Mouse (Mus musculus): ENCODE data around the gene Adra1b.

Adra1b gene

DNA sequence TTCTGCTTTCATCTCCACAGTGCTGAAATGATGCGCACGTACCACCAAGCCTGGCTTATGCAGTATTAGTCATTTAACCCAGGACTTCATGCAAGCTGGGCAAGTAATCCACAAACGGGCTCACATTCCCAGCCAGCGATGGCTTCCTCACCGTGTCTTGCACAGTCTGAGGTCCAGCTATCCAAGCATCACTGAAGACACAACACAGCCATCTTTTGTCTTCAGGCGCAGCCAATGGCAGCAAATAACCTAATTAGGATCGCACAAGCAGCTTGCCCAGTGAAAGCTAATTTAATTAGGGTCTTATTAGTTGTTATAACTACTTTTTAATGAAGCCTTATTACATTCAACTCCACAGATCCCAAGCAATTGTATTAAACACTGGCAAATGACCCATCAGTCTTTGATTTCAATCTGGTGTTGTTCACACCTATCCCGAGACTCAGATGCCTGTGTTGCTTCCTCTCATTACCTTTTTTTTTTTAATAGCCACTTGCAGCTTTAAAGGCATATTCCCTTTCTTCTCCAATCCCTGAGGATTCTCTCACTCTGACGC is 83.6 kb downstream of the Adra1b start:
- no peak for DNase-seq

DNA sequence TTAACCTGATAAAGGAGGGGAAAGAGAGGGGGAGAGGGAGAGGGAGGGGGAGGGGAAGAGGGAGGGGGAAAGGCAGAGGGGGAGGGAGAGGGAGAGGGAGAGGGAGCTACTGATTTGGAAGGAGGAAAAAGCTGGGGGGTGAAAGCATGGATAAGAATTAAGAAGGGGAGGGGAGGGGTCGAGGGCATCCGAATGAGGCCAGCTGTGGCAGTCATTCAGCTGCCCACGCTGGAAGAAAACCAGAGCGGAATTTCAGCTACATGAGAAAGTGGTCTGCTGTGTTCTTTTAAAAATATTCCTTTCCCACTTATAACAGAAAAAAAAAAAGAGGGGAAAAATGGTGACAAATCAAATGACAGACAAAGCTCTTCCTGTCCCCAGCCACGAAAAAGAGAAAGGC is 88.5 kb downstream of the Adra1b start:
- no peak for DNase-seq

DNA sequence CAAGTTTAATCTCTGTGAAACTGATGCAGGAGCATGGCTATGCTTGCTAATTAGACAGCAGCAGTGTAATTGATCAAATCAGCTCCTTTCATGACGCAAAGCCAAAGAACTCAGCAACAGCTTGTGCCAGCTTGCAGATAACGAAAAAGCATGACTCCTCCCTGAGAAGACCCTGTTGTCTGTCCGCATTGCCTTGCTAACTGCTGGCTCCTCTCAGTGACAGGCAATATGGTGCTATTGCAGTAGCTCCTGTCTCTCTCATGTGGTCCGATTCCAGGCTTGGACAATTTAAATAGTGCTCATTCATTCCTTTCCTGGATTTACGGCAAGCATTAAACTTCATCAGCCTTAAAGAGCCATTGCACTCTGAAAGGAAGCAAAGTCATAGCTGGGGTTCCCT is 93.3 kb downstream of the Adra1b start:
- DNase-seq = no peak

DNA sequence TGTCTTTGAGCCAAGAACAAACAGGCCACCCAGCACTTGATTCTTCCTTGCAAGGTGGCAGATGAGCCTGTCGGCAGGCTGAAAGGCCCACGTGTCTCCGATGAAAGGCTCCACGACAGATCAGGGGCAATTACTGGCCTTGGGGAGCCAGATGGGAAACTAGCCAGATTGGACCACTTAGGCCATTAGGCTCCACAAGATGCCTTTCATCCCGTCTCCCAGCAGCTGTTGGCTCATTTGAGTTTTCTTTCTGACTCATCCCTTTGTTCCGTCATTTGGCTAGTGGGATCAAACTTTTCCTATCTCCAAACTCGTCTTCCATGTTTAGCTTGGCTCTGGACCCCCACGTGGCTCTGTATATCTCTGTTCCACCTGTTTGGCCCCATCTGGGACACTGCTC is 105.0 kb downstream of the Adra1b start:
- no peak for DNase-seq

DNA sequence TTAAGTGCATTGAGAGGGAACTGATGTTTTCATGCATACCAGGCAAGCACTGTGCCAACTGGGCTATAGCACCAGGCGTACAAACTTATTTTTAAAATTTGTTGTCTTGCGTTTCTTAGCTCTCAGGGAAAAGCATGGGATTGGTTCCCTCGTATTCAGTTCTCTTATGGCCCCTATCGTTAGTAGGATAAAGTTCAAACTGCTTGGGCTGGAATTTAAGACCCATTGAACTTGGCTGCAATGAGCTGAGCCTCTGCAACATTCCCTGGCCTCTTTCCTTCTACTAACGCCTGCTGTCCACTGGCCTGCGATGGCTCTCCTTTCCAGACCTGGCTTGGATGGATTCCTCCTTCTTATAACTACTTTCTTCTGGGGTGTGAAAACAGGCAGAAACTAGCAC is 110.6 kb downstream of the Adra1b start:
- DNase-seq = no peak

DNA sequence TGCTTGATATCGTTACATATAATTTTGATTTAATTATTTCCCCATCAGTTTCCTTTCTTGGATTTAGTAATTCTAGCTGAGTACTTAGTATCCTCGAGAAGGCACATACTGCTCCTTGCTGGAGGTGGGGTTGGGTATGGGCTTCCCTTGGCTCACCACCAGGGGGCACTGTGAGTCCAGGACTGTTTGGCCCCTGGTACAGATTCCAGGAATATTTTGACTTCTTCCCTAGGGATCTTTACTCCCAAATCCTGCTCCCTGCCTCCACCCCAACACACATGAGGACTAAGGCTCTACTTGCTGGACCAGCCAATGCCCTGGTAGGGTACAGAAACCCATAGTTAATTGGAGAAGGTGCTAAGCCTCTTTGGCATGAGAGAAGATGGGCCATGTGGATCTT is 117.2 kb downstream of the Adra1b start:
- peak; percentile 76 for DNase-seq

DNA sequence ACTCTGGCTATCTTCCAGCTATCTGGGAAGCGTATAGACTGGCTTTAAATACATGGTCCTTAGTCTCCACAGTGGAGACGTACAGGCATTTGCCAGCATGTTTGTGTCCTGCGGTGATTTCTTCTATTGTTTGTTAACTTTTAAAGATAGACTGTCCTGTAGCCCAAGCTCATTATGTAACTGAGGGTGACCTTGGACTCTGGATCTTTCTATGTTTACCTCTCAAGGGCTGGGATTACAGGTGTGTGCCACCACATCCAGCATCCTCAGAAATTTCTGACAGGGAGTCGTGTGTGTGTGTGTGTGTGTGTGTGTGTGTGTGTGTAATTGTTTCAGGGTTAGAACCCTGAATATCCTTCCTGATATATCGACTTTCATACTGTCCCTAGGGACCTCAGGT is 117.9 kb downstream of the Adra1b start:
- no peak for DNase-seq

DNA sequence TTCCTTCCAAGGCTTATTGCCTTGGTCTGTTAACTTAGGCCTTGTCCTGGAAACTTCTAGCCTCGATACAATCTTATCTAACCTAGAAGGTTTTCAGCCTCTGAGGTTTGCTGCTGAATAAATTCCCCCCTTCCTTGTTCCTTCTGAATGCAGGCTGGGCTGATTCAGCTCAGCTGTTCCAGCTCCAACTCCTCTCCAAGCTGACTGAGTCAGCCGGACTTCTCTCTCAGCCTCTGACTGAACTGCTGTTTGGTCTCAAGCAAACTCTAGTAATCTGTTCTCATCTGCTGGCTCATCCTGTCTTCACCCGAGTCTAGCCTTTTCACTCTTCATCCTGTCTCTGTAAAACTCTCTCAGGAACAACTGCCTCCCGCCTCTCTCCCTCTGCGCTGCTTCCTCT is 121.5 kb downstream of the Adra1b start:
- no peak for DNase-seq

DNA sequence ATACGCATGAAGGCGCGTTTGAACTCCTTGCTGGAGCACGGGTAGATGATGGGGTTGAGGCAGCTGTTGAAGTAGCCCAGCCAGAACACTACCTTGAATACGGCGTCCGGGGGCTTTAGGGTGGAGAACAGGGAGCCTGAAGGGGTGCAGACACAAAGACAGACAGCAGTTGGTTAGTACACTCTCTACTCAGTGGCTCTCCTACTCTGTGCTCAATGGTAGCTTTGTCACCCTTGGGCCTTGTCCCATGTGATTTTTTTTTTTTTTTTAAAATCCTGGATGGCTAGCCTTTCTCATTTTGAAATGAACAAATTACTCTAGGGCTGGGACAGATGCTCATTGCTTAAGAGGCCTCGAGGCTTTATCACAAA is 124.7 kb downstream of the Adra1b start:
- no peak for DNase-seq

DNA sequence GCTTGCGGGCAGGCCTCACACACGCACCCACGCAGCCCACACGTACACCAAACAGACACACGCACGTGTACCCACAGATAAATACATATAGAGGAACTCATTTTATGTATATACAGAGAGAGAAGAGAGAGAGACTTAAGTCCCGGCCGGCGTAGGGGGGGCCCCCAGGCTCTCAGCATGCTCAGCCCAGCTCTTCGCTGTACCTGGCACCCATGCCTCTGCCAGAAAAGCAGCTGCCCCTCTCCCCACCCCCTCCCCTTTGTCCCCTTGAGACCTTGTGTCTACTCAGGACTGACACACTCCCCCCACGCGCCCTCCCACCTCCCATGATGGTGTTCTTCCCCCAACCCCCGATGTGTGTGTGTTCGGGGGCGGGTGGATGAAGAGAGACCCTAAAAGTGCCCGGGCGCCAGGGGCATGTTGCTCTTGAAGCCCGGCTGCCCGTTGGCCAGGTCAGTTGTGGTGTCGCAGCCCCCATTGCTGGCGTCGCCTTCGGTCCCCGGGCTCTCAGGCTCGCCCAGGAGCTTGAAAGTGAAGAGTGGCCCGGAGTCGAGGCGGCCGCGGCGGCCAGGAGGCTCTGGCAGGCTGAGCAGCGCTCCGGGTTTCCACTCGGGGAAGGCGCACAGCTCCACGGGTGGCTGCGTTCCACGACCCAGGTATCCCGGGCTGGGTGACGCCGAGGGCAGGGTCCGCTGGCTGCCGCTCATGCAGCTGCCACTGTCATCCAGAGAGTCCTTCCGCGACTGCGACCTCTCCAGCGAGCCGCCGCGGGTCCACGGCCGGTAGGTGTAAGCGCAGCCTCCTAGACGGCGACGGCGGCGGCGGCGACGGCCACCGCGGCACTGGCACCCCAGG is 125.3 kb downstream of the Adra1b start:
- peak; percentile 59 for DNase-seq

DNA sequence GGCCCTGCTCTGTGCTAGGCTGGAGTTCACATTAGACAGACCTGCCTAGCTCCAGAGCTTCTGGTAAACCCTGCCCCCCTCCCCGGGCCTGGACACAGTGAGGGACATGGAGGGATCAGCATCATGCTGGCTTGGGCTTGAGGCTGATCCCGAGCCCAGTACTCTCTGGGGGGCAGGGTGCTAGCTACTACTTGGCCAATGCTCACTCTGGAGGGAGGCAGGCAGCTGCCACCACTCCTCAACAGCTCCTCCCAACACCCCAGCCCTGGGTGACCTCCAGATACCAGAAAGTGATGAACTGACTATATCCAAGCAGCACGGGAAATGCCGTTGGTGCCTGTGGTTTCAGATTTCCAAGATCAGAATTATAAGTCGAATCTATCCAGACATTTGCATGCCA is 127.3 kb downstream of the Adra1b start:
- peak; percentile 28 for DNase-seq

DNA sequence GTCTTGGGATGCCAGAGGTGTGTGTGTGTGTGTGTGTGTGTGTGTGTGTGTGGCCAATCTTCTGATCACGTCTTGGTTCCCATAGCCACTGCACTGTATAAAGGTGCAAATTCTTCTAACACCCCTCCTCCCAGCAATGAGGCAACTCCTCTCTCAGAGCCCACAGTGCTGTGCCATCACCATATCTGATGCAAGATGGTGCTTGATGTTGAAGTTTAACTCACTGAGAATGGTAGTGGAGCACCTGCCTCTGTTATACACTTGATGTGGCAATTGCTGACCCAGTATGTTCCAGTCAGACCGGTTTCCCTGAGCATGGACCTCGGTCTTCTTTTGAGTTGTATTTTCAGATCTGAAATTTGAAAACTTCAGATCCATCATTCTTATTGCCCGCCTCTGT is 130.9 kb downstream of the Adra1b start:
- DNase-seq = no peak

DNA sequence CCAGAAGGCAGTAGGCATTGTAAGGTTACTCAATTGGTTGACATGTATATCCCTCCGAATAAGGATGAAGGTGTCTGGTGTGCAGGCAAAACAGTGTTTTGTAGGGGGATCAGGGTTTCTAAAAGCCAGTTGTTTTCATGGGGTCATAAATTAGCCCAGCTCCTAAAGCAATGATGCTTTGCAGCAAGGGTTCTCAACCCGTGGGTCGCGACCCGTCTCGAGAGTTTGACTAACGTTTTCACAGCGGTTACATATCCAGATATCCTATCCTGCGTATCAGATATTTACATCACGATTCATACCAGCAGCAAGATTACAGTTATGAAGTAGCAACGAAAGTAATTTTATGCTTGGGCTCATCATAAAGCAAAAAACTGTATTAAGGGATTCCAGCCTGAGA is 133.3 kb downstream of the Adra1b start:
- DNase-seq = no peak

DNA sequence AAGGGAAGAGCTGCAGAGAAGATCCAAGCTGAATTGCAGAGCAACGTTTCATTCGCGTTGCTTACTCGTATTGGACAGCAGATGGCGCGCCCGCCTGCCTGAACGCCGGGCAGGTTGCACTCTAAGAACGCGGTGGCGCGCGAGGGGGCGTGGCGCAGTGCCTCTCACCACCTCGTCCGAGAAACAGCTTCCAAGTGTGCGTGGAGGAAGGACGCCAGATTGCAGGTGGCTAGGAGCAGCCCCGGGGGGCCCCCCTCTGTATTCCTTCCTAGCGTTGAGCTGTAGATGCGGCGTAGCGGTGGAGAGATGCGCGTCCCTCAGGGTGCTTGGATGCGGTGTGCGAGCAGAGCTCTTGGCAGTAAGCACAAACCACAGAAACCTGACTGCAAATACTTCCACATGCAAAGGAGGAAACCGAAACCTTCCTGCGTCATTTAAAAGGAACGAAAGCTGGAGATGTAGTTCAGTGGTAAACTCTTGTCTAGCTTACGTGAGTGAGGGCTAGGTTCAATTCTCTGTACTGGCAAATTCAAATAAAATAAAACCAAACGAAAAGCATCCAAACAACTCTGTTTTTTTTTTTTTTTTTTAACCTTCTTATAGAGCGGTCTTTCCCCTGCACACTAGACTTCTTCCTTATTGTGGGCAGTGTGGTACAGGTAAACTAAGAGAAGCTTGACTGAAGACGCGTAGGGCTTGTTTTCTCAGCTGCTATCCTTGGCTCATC is 133.9 kb downstream of the Adra1b start:
- peak; percentile 91 for DNase-seq

DNA sequence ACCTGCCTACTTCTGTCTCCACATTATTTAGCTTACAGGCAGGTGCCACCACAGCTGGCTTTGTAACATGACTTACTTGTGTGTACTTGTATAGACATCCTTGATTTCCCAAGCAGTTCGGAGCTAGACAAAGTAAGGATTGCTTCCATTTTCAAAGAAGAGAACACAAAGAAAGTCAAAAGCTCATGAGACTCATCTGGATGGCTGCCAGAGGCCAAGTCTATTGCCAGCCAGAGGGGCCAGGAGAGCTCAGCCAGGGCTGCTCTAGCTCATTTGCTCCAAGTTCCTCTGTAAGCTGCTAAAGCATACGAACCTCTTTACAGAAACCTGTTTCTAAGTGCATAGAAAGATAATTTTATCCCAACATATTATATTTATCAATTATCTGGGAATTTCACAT is 142.6 kb downstream of the Adra1b start:
- no peak for DNase-seq

DNA sequence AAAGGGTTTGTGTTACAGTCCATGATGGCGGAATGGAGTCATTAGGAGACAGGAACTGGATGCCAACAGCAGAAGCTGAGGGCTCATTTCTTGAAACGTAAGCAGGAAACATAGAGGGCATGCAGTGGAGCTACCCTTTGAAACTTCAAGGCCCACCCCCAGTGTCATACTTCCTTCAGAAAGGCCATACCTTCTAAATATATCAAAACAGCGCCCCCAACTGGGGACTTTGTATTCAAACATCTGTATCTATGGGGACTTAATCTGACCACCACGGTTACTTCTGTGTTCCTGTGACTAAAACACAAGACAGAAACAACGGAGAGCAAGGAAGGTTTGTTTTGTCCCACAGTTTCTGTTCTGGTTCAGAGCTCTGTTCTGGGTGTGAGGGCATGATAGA is 145.6 kb downstream of the Adra1b start:
- DNase-seq = no peak

DNA sequence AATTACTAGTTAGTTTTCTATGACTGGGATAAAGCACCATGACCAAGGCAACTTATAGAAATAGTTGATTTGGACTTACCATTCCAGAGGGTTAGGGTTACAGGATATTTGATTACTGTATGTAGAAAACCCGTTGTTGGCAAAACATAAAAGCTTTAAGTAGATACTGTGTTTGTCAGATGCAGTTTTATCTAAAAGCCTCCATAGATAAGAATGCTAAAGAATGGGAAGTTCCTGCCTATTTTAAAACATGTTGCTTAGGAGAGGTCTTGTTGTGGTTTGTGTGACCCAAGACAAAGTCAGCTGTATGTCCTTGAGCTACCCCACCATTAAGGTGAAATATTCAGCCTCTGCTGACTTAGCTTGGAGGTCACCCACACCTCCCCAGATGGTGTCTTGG is 146.4 kb downstream of the Adra1b start:
- DNase-seq = no peak

DNA sequence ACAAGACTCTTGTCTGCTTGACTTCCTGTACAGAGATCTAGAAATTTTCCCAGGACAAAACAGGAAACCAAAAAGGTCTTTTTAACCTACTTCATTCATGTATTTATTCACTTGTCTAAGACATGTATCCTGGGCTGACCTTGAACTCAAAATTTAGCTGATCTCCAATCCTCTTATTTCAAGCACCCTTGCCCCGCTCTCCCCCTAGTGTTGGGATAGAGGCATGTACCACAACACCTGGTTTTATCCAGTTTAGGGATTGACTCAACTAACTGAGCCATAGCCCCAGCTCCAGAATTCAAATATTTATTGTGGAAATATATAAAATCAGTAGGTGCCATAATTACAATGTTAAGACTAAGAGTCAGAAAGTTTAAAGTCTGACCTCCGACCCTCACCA is 149.5 kb downstream of the Adra1b start:
- DNase-seq = no peak

DNA sequence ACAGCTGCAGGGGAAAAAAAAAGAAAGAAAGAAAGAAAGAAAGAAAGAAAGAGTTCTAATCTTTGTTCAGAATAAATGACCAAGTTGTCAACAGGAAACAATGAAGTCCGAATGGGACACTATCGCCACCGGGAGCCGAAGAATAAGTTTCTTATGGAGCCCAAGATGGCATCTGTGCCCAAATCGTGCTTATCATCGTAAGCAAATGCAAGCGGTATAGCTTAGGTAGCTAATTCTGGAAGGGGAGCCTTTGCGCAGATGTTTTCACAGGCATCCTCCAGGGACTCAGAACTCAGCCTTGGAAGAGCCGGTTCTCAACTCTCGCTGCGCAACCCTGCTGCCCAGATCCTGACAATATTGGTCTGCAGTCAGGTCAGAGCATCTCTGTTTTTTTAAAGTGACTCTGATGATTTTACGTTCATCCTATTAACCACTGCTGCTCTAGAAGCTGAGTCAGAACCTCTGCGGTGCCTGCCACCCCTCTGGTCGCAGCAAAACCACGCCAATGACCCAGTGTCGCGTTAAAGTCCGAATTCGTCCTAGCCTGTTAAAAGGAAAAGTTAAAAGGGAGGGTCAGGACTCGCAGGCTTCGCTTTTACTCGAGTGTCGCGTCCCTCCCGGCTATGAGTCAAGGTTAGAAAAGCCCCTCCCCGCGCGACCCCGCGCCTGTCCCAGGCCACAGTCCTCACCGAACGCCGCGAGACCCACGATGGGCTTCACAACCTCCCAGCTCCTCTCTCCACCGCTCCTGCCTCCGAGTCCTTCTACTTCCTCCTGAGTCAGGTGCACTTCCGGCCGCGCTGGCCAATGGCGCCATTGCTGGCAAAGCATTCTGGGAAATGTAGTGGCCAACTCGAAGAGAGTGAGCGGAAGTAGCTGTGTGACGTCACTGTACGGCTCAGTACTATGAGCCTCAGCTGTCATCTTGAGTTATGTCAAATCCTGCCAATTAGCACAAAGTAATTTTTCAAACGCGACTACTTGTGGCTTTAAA is 153.5 kb downstream of the Adra1b start, which contains the start of gene Ttc1:
Gene Ttc1 (minus strand): TSS at position 776 of the 994 bp plus-strand sequence.
- DNase-seq = peak; percentile 99

DNA sequence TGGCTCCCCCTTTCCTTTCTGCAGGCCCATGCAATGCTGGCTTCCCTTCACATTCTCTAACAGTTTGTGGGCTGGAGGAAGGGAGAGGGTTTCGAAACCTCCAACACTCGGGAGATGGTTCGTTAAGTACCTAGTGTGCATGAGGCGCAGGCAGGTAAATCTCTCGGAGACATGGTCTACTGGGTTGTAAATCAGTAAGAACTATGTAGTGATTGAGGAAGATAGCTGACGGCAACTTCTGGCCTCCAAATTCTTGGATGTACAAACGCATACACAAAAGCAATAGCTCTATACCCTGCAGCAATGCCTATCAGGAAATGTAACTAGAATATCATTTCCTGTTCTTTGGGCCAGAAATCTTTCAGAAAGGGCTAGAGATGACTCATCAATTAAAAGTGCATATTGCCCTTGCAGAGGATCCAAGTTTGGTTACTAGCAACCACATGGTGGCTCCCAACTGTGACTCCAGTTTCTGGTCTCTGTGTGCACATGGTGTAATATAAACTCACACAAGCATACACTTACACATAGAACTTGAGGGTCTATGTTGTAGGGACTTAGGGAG is 172.2 kb downstream of the Adra1b start:
- DNase-seq = no peak

DNA sequence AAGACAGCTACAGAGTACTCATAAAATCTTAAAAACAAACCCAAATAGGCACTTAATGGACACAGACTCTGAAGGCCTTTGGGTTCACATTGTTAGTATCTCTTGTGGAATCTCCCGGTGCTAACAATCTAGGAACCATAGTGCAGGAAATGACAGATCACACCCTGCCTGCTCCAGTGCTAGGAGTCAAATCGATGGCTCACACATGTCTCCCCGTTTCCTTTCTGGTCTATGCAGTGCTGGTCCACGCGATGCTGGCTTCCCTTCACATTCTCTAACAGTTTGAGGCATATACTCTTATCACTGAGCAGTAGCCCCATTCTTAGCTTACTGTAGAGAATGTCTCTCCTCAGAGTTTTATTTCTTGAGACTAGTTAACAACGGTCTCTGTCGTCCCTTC is 173.2 kb downstream of the Adra1b start:
- DNase-seq = no peak
